Mouse (Mus musculus) stomach, embryonic 14.5 days (tissue): ENCODE measurements around the gene 1700123L14Rik. TPM values are rescaled to one million over a fixed set of nuclear protein-coding genes. Genes with fewer than 3 reads are reported as not detected.

Experiments
- ATAC-seq: fragments of 200-750 bp; cut with Nextera tagmentation; 2 replicates; pipeline ENCODE4 v1.8.0; 2017; ENCODE audit warnings: low read depth, moderate TSS enrichment; ENCODE audit not compliant: insufficient number of reproducible peaks, insufficient read depth, low FRiP score
- H3K27ac ChIP-seq: fragments of 300-500 bp; sonication (generic); 2 replicates; pipeline ENCODE4 v1.5.1; 2014; ENCODE audit warnings: mild to moderate bottlenecking, low read length, moderate library complexity, mixed read lengths
- H3K27me3 ChIP-seq: fragments of 300-500 bp; sonication (generic); 2 replicates; pipeline ENCODE4 v1.6.1; 2014; ENCODE audit warnings: low read length, control low read depth, mixed read lengths; ENCODE audit not compliant: control insufficient read depth, insufficient read depth
- H3K36me3 ChIP-seq: fragments of 300-500 bp; sonication (generic); 2 replicates; pipeline ENCODE4 v1.6.1; 2014; ENCODE audit warnings: mild to moderate bottlenecking, control low read depth, low read length, moderate library complexity, mixed read lengths; ENCODE audit not compliant: control insufficient read depth, insufficient read depth
- H3K4me1 ChIP-seq: fragments of 300-500 bp; sonication (generic); 2 replicates; pipeline ENCODE4 v1.6.1; 2014; ENCODE audit warnings: low read length, control low read depth, mixed read lengths; ENCODE audit not compliant: control insufficient read depth, insufficient read depth
- H3K4me2 ChIP-seq: fragments of 300-500 bp; sonication (generic); replicated peaks from 2 replicates; pipeline ENCODE4 v1.6.1; 2014; ENCODE audit warnings: low read depth, low read length, control low read depth
- H3K4me3 ChIP-seq: fragments of 300-500 bp; sonication (generic); 2 replicates; pipeline ENCODE4 v1.5.1; 2014; ENCODE audit warnings: low read depth, low read length, control low read depth
- H3K9ac ChIP-seq: fragments of 300-500 bp; sonication (generic); replicated peaks from 2 replicates; pipeline ENCODE4 v1.6.1; 2014; ENCODE audit warnings: low read depth, mild to moderate bottlenecking, control low read depth, low read length, moderate library complexity, mixed read lengths
- H3K9me3 ChIP-seq: fragments of 300-500 bp; sonication (generic); 2 replicates; pipeline ENCODE4 v1.6.1; 2016; ENCODE audit warnings: low read depth, low read length, control low read depth; ENCODE audit not compliant: control insufficient read depth
- WGBS: fragments of 180-500 bp; shearing (Covaris S2); extraction: QIAGEN DNeasy Blood & Tissue Kit; methylation state at CpG from one replicate; pipeline ENCODE4 v1.1.7; 2014; 5-methylcytosine and 5-hydroxymethylcytosine counted together
- polyA plus RNA-seq: library from polyadenylated mRNA; unstranded; fragments of >200 nt; fragmentation: Nextera tagmentation; extraction: Ambion mirVana; gene quantifications from 2 replicates; pipeline ENCODE4 v1.2.1, GENCODE M21; 2014

1700123L14Rik gene
- polyA plus RNA-seq, 1 experiment from 2014 or later, result 0.36 TPM

- WGBS, result 77% methylated on average over 1 of the region's 1 CpGs
- Histone ChIP-seq H3K27ac (no peak overlapping the region), H3K4me3 (no peak overlapping the region), H3K4me2 (no peak overlapping the region), H3K27me3 (no peaks in the 10 kb centered on the region), H3K9ac (no peak overlapping the region), H3K36me3 (no peaks in the 10 kb centered on the region), H3K9me3 (no peaks in the 10 kb centered on the region), H3K4me1 (0 out of 2 replicates have a peak, but pooled peaks cover 3% of the 10 kb centered on the region)
- ATAC-seq, result no peak
Measured at GRCm38 (mm10) chr6:96143326-96143725, 22.7 kb downstream of the 1700123L14Rik start.

- 2% methylated on average over 32 of the region's 32 CpGs for WGBS
- no peak overlapping the region for H3K27ac ChIP-seq
- peak overlapping the region; percentile 67 for H3K4me2 ChIP-seq
- no peaks in the 10 kb centered on the region for H3K27me3 ChIP-seq
- H3K9me3 ChIP-seq, result no peaks in the 10 kb centered on the region
- H3K4me1 ChIP-seq, result peaks cover 8% of the 10 kb centered on the region
- no peaks in the 10 kb centered on the region for H3K36me3 ChIP-seq
- H3K9ac ChIP-seq, result peak overlapping the region; percentile 49
- peak overlapping the region; percentile 52 for H3K4me3 ChIP-seq
- peak; percentile 83 for ATAC-seq
Measured at GRCm38 (mm10) chr6:96116534-96117272, 49.3 kb downstream of the 1700123L14Rik start.

DNA sequence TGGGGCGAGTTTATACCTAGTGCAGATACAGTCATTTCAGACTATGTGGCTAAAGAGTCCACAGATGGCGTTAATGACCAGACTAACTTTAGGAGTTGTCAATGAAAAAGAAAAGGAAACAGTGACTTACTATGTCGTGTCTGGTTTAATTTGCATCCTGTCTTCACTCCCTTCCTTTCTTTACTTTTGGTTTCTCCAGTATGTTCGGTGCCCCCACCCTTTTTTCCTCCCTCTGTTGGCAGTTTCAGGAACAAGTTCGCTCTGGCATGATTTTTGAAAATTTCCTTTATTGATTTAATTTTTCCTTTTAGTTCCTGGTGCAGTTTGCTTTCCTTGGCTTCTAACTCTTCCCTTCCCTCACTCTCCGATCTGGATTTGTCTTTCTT is 49.9 kb downstream of the 1700123L14Rik start:
- WGBS, result 11% methylated on average over 6 of the region's 6 CpGs
- H3K27ac ChIP-seq, result no peak overlapping the region

More for the DNA sequence above, 49.9 kb downstream of the 1700123L14Rik start:
- ATAC-seq, result 0 out of 2 replicates have a peak, but pooled peaks have one; percentile 20
- H3K36me3 ChIP-seq, result no peaks in the 10 kb centered on the region
- H3K4me1 ChIP-seq, result peaks cover 8% of the 10 kb centered on the region
- H3K27me3 ChIP-seq, result no peaks in the 10 kb centered on the region
- H3K4me2 ChIP-seq, result peak overlapping the region; percentile 67
- H3K4me3 ChIP-seq, result peak overlapping the region; percentile 52
- peak overlapping the region; percentile 49 for H3K9ac ChIP-seq
- no peaks in the 10 kb centered on the region for H3K9me3 ChIP-seq

Other genes with a start within 250 kb of the 1700123L14Rik start
- gene Fam19a1, start 53.1 kb downstream of the 1700123L14Rik start, polyA plus RNA-seq, result 9.8 and 13.4 TPM in 2 replicates